In the genomic region with DNA sequence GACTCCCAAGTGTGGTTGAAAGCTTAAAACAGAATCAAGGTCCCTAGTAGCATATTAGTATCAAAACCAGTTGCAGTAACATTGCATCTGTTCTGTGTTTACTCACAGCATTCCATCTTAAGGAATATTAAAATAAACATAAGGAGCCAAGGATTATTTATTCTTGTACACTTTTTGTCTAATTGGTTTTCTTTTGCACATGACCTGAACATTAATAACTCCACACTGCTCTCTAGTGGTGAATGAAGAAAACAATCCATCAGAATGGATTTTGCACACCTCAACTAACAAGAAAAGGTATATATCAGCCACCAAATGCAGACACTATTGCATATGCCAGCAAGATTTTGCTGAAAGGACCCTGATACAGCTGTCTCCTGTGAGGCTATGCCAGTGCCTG, we compare ENCODE assay signal across 10 mouse cellular contexts. TPM values are rescaled to one million over a fixed set of nuclear protein-coding genes. Genes with fewer than 3 reads are reported as not detected.
A peak's percentile ranks its signal among the peaks of the same experiment; 100 is the strongest.
DNase-seq lines count a peak whose midpoint lies in the region; ATAC-seq and TF ChIP-seq lines count a peak whose summit lies in the region.
"Had no signal": no experiment of that assay in that cellular context is flagged by ENCODE, and none has a peak within 500 bp of the region (broad histone marks: within the 10 kb centered on the region; RNA-seq: fewer than 3 reads in every experiment).

No protein-coding gene starts in this region.

- peak; percentile 76 for TF ChIP-seq CTCF in intestine, postnatal 0 days (IDR thresholded peaks at IDR 0.05; ENCODE audit: low read depth)

- no peaks in the 10 kb centered on the region for H3K27me3 ChIP-seq in intestine, postnatal 0 days (replicated peaks; ENCODE audit: control insufficient read depth, insufficient read depth, low read length)
- no peaks in the 10 kb centered on the region for H3K27me3 ChIP-seq in intestine, embryonic 15.5 days (replicated peaks)
- H3K27me3 ChIP-seq: liver, embryonic 15.5 days had no signal

- H3K36me3 ChIP-seq in intestine, postnatal 0 days (ENCODE audit: control insufficient read depth, insufficient read depth), result no peaks in the 10 kb centered on the region
- no peaks in the 10 kb centered on the region for H3K36me3 ChIP-seq in intestine, embryonic 15.5 days

- H3K4me2 ChIP-seq in intestine, postnatal 0 days (replicated peaks; ENCODE audit: low read depth), result no peak overlapping the region
- H3K4me2 ChIP-seq in intestine, embryonic 15.5 days (replicated peaks), result no peak overlapping the region
- H3K4me2 ChIP-seq: liver, embryonic 15.5 days had no signal

- peak; percentile 34 for DNase-seq in CD4-positive helper T cell, adult 2 months (ENCODE audit: low read depth, low spot score)
- peak; percentile 59 for DNase-seq in MN1 (ENCODE audit: low spot score)
- DNase-seq in large intestine, adult 2 months (ENCODE audit: low read depth, low spot score), result peak; percentile 7
- no peak for DNase-seq in kidney, adult 18-20 months
- DNase-seq in cerebellum, adult 8-10 months, result no peak
- DNase-seq: gastrocnemius, postnatal 36 days had no signal

- no peaks in the 10 kb centered on the region for H3K4me1 ChIP-seq in intestine, postnatal 0 days (replicated peaks; ENCODE audit: control insufficient read depth, insufficient read depth, low read length)
- H3K4me1 ChIP-seq in intestine, embryonic 15.5 days (replicated peaks), result no peaks in the 10 kb centered on the region
- H3K4me1 ChIP-seq: liver, embryonic 15.5 days had no signal

- H3K27ac ChIP-seq in intestine, postnatal 0 days (ENCODE audit: low read depth, low read length), result no peak overlapping the region
- no peak overlapping the region for H3K27ac ChIP-seq in intestine, embryonic 15.5 days
- H3K27ac ChIP-seq: liver, embryonic 15.5 days had no signal

- no peaks in the 10 kb centered on the region for H3K9me3 ChIP-seq in intestine, postnatal 0 days (ENCODE audit: control insufficient read depth)
- no peaks in the 10 kb centered on the region for H3K9me3 ChIP-seq in intestine, embryonic 15.5 days
- H3K9me3 ChIP-seq: liver, embryonic 15.5 days had no signal

- no peak overlapping the region for H3K4me3 ChIP-seq in intestine, postnatal 0 days (ENCODE audit: low read depth, low read length)
- H3K4me3 ChIP-seq in intestine, embryonic 15.5 days (replicated peaks), result no peak overlapping the region
- H3K4me3 ChIP-seq: liver, embryonic 15.5 days had no signal

- ATAC-seq in intestine, postnatal 0 days, result no peak
- no peak for ATAC-seq in intestine, embryonic 15.5 days
- ATAC-seq: intestine, embryonic 16.5 days had no signal

- H3K9ac ChIP-seq in intestine, postnatal 0 days (ENCODE audit: low read depth, low read length), result no peak overlapping the region
- no peak overlapping the region for H3K9ac ChIP-seq in intestine, embryonic 15.5 days
- H3K9ac ChIP-seq: liver, embryonic 15.5 days had no signal

RNA-seq across cellular contexts. Expression of gene Stxbp4, which starts 21.5 kb away (rescaled TPM):
- 2.0 and 2.1 TPM in 2 replicates for polyA plus RNA-seq in intestine, postnatal 0 days (2015; fragmentation: Nextera tagmentation; extraction: Ambion mirVana)
- polyA plus RNA-seq in intestine, embryonic 15.5 days (2015; fragmentation: Nextera tagmentation; extraction: Ambion mirVana), result 13.5 and 15.3 TPM in 2 replicates
- polyA plus RNA-seq in large intestine, adult 2 months (2012; rRNA removed), result 0.37 and 0.96 TPM in 2 replicates

RNA-seq across cellular contexts. Expression of gene Cox11, which starts 21.5 kb away (rescaled TPM):
- 26.8 and 28.2 TPM in 2 replicates for polyA plus RNA-seq in intestine, postnatal 0 days (2015; fragmentation: Nextera tagmentation; extraction: Ambion mirVana)
- 34.0 and 35.9 TPM in 2 replicates for polyA plus RNA-seq in intestine, embryonic 15.5 days (2015; fragmentation: Nextera tagmentation; extraction: Ambion mirVana)
- polyA plus RNA-seq in large intestine, adult 2 months (2012; rRNA removed), result 8.3 and 14.0 TPM in 2 replicates

Comparison
In these comparisons a context has a peak if more than half of its experiments do, and no peak if none do; other contexts are left out.
1. DNase-seq: peak in CD4-positive helper T cell, adult 2 months (single experiment), MN1 (single experiment) and large intestine, adult 2 months (single experiment); none in kidney, adult 18-20 months (single experiment) and cerebellum, adult 8-10 months (single experiment).